Mouse (Mus musculus) brown adipose tissue, adult 24 weeks (tissue): ENCODE data around the gene Fam169a. TPM values are rescaled to one million over a fixed set of nuclear protein-coding genes. Genes with fewer than 3 reads are reported as not detected.

ENCODE experiments used
- H3K27ac ChIP-seq: fragments of 200-500 bp; replicated peaks from 2 replicates; pipeline ENCODE4 v1.5.1; 2012; ENCODE audit warnings: low read depth, mild to moderate bottlenecking, low read length
- H3K4me1 ChIP-seq: fragments of 200-500 bp; 2 replicates; pipeline ENCODE4 v1.6.1; 2012; ENCODE audit warnings: low read length, mixed read lengths; ENCODE audit not compliant: control insufficient read depth, insufficient read depth, insufficient read length
- H3K4me3 ChIP-seq: fragments of 200-500 bp; 2 replicates; pipeline ENCODE4 v1.5.1; 2012; ENCODE audit warnings: low read depth, mild to moderate bottlenecking, low read length, moderate library complexity; ENCODE audit not compliant: insufficient read depth
- polyA plus RNA-seq: library from polyadenylated mRNA; stranded (reverse); fragments of >200 nt; gene quantifications from 2 replicates; pipeline ENCODE4 v1.2.4, GENCODE M21; 2012; ENCODE audit not compliant: missing spikeins, insufficient read depth, insufficient read length

Fam169a gene
- not detected in 2 replicates for polyA plus RNA-seq

- no peaks in the 10 kb centered on the region for H3K4me1 ChIP-seq
- H3K27ac ChIP-seq = no peak within 1 kb of the TSS
- no peak within 1 kb of the TSS for H3K4me3 ChIP-seq
Observed at GRCm38 (mm10) chr13:97066649-97067550, at the start of gene Fam169a. Fam169a (plus strand) TSS chr13:97067286.

GRCm38 (mm10) chr13:97017711-97018110 lies 49.4 kb upstream of the Fam169a start:
- Histone ChIP-seq H3K4me3 (no peak overlapping the region), H3K27ac (no peak overlapping the region)

DNA sequence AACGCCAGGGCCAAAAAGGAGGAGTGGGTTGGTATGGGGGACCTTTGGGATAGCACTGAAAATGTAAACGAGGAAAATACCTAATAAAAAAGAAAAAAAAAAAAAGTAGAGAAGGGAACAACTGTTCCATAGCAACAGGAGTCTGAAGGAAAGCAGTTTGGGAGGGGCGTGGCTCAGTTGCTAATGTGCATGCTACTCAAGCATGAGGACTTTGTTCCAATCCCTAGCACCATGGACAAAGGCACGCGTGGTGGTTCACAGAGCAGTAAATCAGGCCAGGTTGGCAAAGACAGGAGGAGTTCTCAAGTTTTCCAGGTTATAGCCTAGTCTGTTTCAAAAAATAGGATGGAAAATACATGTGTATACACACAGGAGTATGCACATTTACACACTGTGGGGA lies 47.0 kb upstream of the Fam169a start:
- H3K4me1 ChIP-seq = no peaks in the 10 kb centered on the region
- H3K27ac ChIP-seq = no peak overlapping the region
- H3K4me3 ChIP-seq = no peak overlapping the region

More at GRCm38 (mm10) chr13:97017711-97018110, 49.4 kb upstream of the Fam169a start:
- H3K4me1 ChIP-seq = no peaks in the 10 kb centered on the region

GRCm38 (mm10) chr13:97021906-97022305 lies 45.2 kb upstream of the Fam169a start:
- no peak overlapping the region for H3K27ac ChIP-seq

DNA sequence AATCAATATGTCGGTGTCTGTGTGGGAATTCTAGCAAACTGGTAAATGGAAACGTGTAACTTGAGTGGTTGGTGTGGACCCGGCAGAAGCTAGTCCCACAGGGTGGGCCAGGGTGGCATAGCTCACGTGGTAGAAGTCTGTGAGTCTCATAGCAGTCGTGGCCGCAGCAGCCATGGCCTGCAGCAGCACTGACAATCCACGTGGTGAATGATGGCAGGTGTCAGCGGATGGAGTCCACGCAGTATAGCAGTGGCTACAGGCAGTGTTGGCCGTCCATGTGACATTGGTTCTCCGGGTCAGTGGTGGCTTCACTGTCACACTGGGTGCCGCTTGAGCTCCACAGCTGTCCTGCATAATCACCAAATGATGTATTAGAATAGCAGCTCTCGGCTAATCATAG lies 37.0 kb upstream of the Fam169a start:
- Histone ChIP-seq H3K4me1 (no peaks in the 10 kb centered on the region), H3K4me3 (no peak overlapping the region), H3K27ac (no peak overlapping the region)

More at GRCm38 (mm10) chr13:97021906-97022305, 45.2 kb upstream of the Fam169a start:
- Histone ChIP-seq H3K4me3 (no peak overlapping the region), H3K4me1 (no peaks in the 10 kb centered on the region)

DNA sequence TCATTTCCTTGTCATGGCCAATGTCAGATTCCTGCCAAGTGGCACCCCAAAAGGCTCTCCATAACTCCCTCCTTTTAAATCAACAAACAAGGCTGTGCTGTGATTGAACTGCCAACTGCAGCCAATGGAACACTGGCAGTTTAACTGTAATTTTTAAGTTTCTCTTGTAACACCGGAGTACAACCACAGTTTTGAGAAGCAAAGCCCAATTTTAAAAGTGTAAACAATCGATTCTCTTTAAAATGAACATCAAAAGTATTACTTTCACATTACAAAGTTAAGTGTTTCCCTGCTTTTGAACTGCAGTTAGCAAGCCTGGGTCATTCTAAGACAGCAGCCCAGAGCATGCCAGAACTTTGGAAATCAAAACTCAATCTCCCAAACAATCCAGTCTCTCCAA lies 32.8 kb upstream of the Fam169a start, which contains the start of gene 1700029F12Rik:
Gene 1700029F12Rik, minus strand, starts transcription at position 101 of the 400 bp plus-strand sequence.
- no peaks in the 10 kb centered on the region for H3K4me1 ChIP-seq
- H3K27ac ChIP-seq = no peak within 1 kb of the TSS
- no peak within 1 kb of the TSS for H3K4me3 ChIP-seq

DNA sequence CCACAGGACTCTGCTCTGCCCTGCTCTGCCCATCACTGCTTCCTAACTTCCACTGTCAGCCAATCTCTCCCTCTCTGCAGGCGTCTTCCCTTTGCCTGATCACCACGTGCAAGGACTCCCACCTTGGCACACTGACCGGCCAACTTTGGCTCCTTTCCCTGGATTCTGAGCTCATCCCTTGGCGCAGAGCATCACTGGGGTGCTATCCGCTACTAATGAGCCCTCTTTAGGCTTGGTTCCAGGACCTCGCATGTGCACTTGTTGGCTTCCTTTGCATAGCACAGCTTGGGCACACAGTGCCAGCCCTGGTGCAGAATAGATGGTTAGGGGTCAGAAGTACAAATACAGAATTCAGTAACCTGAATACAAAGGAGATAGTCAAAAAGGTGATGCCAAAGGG lies 15.9 kb upstream of the Fam169a start:
- H3K4me1 ChIP-seq = no peaks in the 10 kb centered on the region
- no peak overlapping the region for H3K4me3 ChIP-seq
- no peak overlapping the region for H3K27ac ChIP-seq

- Histone ChIP-seq H3K4me3 (no peak overlapping the region), H3K4me1 (no peaks in the 10 kb centered on the region), H3K27ac (no peak overlapping the region)
Observed at GRCm38 (mm10) chr13:97052667-97053066, 14.4 kb upstream of the Fam169a start.

GRCm38 (mm10) chr13:97053844-97054243 lies 13.2 kb upstream of the Fam169a start:
- no peaks in the 10 kb centered on the region for H3K4me1 ChIP-seq
- H3K4me3 ChIP-seq = no peak overlapping the region
- H3K27ac ChIP-seq = no peak overlapping the region

DNA sequence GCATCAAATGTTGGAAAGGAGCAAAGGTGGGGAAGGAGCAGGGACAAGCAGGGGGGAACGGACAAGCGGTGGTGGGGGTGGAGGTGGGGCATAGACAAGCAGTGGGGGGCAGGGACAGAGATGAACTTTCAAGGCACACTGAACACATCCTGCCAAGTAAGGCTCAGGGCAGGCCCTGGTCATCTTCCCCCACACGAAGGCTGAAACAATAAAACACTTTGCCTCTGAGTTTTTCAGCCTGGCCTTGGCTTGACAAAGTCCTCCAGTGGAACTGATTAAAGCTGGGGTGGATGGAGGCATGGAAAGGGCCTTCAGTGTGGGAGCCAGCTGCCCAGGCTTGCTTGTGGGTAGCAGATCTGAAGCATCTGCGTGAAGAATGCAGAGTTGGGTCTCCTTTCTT lies 9.3 kb upstream of the Fam169a start:
- no peaks in the 10 kb centered on the region for H3K4me1 ChIP-seq
- H3K27ac ChIP-seq = no peak overlapping the region

DNA sequence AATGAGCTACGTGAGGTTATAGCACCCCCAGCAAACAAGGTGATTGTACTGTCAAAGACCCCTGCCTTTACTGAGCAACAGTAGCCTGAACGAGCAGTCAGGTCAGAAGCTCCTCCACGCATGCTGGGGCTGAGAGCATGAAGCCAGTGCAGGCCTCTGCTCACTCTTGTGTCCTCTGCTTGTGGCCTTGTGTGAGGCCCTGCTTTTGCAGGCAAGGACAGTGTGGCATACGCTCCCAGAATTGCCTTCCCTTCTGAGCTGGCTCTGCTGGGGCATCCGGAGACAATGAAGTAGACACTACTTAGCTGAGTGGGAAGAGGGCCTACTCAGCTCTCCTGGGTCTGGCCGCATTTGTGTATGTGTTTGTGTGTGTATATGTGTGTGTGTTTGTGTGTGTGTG lies 7.3 kb upstream of the Fam169a start:
- H3K4me1 ChIP-seq = no peaks in the 10 kb centered on the region
- no peak overlapping the region for H3K4me3 ChIP-seq
- H3K27ac ChIP-seq = no peak overlapping the region

More for the DNA sequence above, 9.3 kb upstream of the Fam169a start:
- H3K4me3 ChIP-seq = no peak overlapping the region

DNA sequence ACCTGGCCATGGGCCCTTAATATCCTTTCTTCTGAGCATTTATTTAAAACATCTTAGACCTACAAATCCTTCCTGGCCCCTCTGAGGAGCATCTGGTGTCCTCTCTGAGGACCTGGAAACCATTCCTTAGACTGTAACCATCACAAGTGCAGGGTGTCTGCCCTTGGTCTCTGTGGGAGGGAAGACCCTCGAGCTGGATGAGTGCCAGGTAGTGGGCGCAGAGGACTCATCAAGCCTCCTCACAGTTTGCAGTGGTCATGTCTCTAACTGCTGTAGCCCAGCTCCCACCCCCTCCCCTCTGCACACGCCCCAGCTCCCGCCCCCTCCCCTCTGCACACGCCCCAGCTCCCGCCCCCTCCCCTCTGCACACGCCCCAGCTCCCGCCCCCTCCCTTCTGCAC lies 6.8 kb upstream of the Fam169a start:
- no peak overlapping the region for H3K4me3 ChIP-seq
- H3K4me1 ChIP-seq = no peaks in the 10 kb centered on the region
- no peak overlapping the region for H3K27ac ChIP-seq

- H3K4me3 ChIP-seq = no peak overlapping the region
- no peaks in the 10 kb centered on the region for H3K4me1 ChIP-seq
- H3K27ac ChIP-seq = no peak overlapping the region
Observed at GRCm38 (mm10) chr13:97062151-97062550, 4.9 kb upstream of the Fam169a start.

GRCm38 (mm10) chr13:97063431-97063830 lies 3.7 kb upstream of the Fam169a start:
- no peak overlapping the region for H3K4me3 ChIP-seq
- H3K4me1 ChIP-seq = no peaks in the 10 kb centered on the region
- H3K27ac ChIP-seq = no peak overlapping the region

- no peaks in the 10 kb centered on the region for H3K4me1 ChIP-seq
- H3K4me3 ChIP-seq = no peak overlapping the region
Observed at GRCm38 (mm10) chr13:97064413-97064812, 2.7 kb upstream of the Fam169a start.

More at GRCm38 (mm10) chr13:97064413-97064812, 2.7 kb upstream of the Fam169a start:
- H3K27ac ChIP-seq = no peak overlapping the region
